Comparison of ENCODE assay signal across 8 mouse cellular contexts in genomic region chr13:25020540-25020892, GRCm38 (mm10). TPM values are rescaled to one million over a fixed set of nuclear protein-coding genes. Genes with fewer than 3 reads are reported as not detected.
DNase-seq lines count a peak whose midpoint lies in the region; ATAC-seq and TF ChIP-seq lines count a peak whose summit lies in the region.

No protein-coding gene starts in this region.

- WGBS in kidney, adult 2 months = 21% methylated on average over 4 of the region's 4 CpGs
- 60% methylated on average over 4 of the region's 4 CpGs for WGBS in hindbrain, embryonic 11.5 days

- no peaks in the 10 kb centered on the region for H3K27me3 ChIP-seq in kidney, adult 2 months (replicated peaks; ENCODE audit: control insufficient read depth, insufficient read depth, low read length)
- no peaks in the 10 kb centered on the region for H3K27me3 ChIP-seq in hindbrain, embryonic 11.5 days (ENCODE audit: control insufficient read depth, insufficient read depth, low read length)

- TF ChIP-seq CTCF in kidney, adult 2 months (conservative IDR thresholded peaks at IDR 0.05; ENCODE audit: insufficient read depth, insufficient read length, low read depth, low read length) = no peak

- peak overlapping the region; percentile 53 for H3K27ac ChIP-seq in kidney, adult 2 months (ENCODE audit: insufficient read depth, low read depth, low read length)
- H3K27ac ChIP-seq in brown adipose tissue, adult 24 weeks (replicated peaks; ENCODE audit: low read depth, low read length) = peak overlapping the region; percentile 84
- H3K27ac ChIP-seq in hindbrain, embryonic 11.5 days (ENCODE audit: low read depth, low read length) = peak overlapping the region; percentile 79; the same call in 1 of the 2 replicates

- peak; percentile 51 for ATAC-seq in hindbrain, embryonic 11.5 days (ENCODE audit: low FRiP score)
- ATAC-seq in megakaryocyte, adult 5-6 weeks (ENCODE audit: poor library complexity, severe bottlenecking) = 0 out of 2 replicates have a peak, but pooled peaks have one; percentile 9

- no peak for DNase-seq in kidney, adult 2 months
- no peak for DNase-seq in kidney, adult 18-20 months
- DNase-seq in hindbrain, embryonic 11.5 days (ENCODE audit: low spot score) = no peak
- DNase-seq in urinary bladder, adult 2 months (ENCODE audit: low spot score) = no peak
- DNase-seq in layer of hippocampus, adult 18-20 months (ENCODE audit: low spot score in 2 of 2) = no peak
- no peak for DNase-seq in urinary bladder, postnatal 36 days (ENCODE audit: low spot score in 2 of 2)

- peaks cover 14% of the 10 kb centered on the region for H3K4me1 ChIP-seq in kidney, adult 2 months (ENCODE audit: control insufficient read depth, insufficient read depth, low read length)
- H3K4me1 ChIP-seq in brown adipose tissue, adult 24 weeks (ENCODE audit: control insufficient read depth, insufficient read depth, insufficient read length, low read length) = peaks cover 10% of the 10 kb centered on the region
- H3K4me1 ChIP-seq in hindbrain, embryonic 11.5 days (replicated peaks; ENCODE audit: control insufficient read depth, insufficient read depth, low read length) = no peaks in the 10 kb centered on the region

- H3K36me3 ChIP-seq in kidney, adult 2 months (ENCODE audit: control insufficient read depth, insufficient read depth, low read length) = no peaks in the 10 kb centered on the region; the same call in 1 of the 2 replicates
- H3K36me3 ChIP-seq in hindbrain, embryonic 11.5 days (ENCODE audit: control insufficient read depth, insufficient read depth, low read length) = no peaks in the 10 kb centered on the region

- TF ChIP-seq POLR2A in kidney, adult 2 months (IDR thresholded peaks at IDR 0.05; ENCODE audit: low read depth, low read length) = no peak

- H3K9me3 ChIP-seq in hindbrain, embryonic 11.5 days (ENCODE audit: control insufficient read depth, low read length) = no peaks in the 10 kb centered on the region

- peak overlapping the region; percentile 71 for H3K4me3 ChIP-seq in kidney, adult 2 months (ENCODE audit: insufficient read depth, low read depth, low read length)
- H3K4me3 ChIP-seq in brown adipose tissue, adult 24 weeks (ENCODE audit: insufficient read depth, low read depth, low read length) = peak overlapping the region; percentile 86
- peak overlapping the region; percentile 93 for H3K4me3 ChIP-seq in hindbrain, embryonic 11.5 days (ENCODE audit: low read depth, low read length)

- peak overlapping the region; percentile 91 for H3K9ac ChIP-seq in hindbrain, embryonic 11.5 days (ENCODE audit: low read depth, low read length)

- peak overlapping the region; percentile 82 for H3K4me2 ChIP-seq in hindbrain, embryonic 11.5 days (replicated peaks; ENCODE audit: low read depth, low read length)

RNA-seq across cellular contexts. Expression of gene Mrs2, which starts 0.3 kb away (rescaled TPM):
- 23.9 and 27.3 TPM in 2 replicates for polyA plus RNA-seq in kidney, adult 2 months (2012; rRNA removed)
- 35.9 and 46.7 TPM in 2 replicates for polyA plus RNA-seq in brown adipose tissue, adult 24 weeks (2012; ENCODE audit: insufficient read depth, insufficient read length, missing spikeins)
- 24.4 and 30.8 TPM in 2 replicates for polyA plus RNA-seq in hindbrain, embryonic 11.5 days (2014; fragmentation: Nextera tagmentation; extraction: Ambion mirVana)
- total RNA-seq in megakaryocyte, adult 5-6 weeks (2015) = 19.8 and 24.2 TPM in 2 replicates
- 8.8 and 11.4 TPM in 2 replicates for total RNA-seq in megakaryocyte, adult 5-6 weeks (2017)
- polyA plus RNA-seq in urinary bladder, adult 2 months (2012; rRNA removed) = 21.0 and 23.9 TPM in 2 replicates
- 10 to 100 TPM; 55.0 to 61.9 TPM for total RNA-seq in layer of hippocampus, adult 18-20 months (2021)

RNA-seq across cellular contexts. Expression of gene Dcdc2a, which starts 35.3 kb away (rescaled TPM):
- polyA plus RNA-seq in kidney, adult 2 months (2012; rRNA removed) = 1.4 and 1.6 TPM in 2 replicates
- polyA plus RNA-seq in brown adipose tissue, adult 24 weeks (2012; ENCODE audit: insufficient read depth, insufficient read length, missing spikeins) = not detected in 2 replicates
- 3.2 and 3.8 TPM in 2 replicates for polyA plus RNA-seq in hindbrain, embryonic 11.5 days (2014; fragmentation: Nextera tagmentation; extraction: Ambion mirVana)
- total RNA-seq in megakaryocyte, adult 5-6 weeks (2015) = not detected in 2 replicates
- not detected in 2 replicates for total RNA-seq in megakaryocyte, adult 5-6 weeks (2017)
- 0.40 and 0.50 TPM in 2 replicates for polyA plus RNA-seq in urinary bladder, adult 2 months (2012; rRNA removed)
- total RNA-seq in layer of hippocampus, adult 18-20 months (2021) = 10 to 100 TPM; 12.2 to 14.3 TPM
